Mouse (Mus musculus) heart, postnatal 25 days (tissue): ENCODE data around the gene Pnn. TPM values are rescaled to one million over a fixed set of nuclear protein-coding genes. Genes with fewer than 3 reads are reported as not detected.
"Not testable (repeated sequence)": the region's sequence is repeated elsewhere in the genome, so short reads cannot be mapped to it uniquely, and the experiment has no call there.

Experiments used
- DNase-seq: peaks from one replicate; pipeline ENCODE4 v3.0.0; 2022; ENCODE audit warnings: low spot score
- intact Hi-C: fragments of 180-260 bp; cut with DNase I; formaldehyde crosslinking; loops from one replicate; pipeline ENCODE4 v1.15.1; 2025
- total RNA-seq, 2 experiments: library from RNA; stranded (reverse); gene quantifications; 2 replicates each; pipeline ENCODE4 v1.2.3; 2021

Pnn gene
- total RNA-seq, result 10 to 100 TPM; 20.0 to 25.4 TPM

DNA sequence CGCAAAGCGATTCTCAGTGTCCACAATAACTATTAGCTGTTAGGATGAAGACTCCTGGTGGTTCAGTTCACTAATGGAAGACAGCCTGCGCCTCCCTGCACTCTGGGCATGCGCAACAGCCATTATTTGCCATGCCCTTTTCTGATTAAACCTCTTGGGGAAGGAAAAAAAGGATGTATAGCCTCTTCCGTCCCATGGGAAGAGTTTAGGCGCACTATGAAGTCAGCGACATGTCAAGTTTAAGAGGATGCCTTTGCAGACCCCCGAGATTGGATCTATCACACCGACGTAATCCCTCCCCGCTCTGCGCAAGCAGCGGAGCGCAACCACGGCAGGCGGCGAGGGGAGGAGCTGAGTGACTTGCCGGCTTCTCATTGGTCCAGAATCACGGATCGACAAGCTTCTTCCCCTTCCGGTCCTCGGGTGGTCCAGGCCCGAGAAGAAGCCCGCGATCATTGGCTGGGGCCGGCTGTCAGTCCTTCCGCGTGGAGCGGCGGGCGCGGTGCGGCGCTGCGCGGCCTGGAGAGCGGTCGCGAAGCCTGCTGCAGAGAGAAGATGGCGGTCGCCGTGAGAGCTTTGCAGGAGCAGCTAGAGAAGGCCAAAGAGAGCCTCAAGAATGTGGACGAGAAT lies at the start of gene Pnn:
TSS of gene Pnn (plus strand) at position 437 of the 630 bp plus-strand sequence.
- intact Hi-C loops, result loop anchor here (2.0 to 5.0 kb wide), 2 partner anchors 62 to 151 kb away; partner anchors contain the start of gene Fbxo33
- DNase-seq, result peak; percentile 97

- intact Hi-C loops, result no loop called here
Measured at GRCm38 (mm10) chr12:59017970-59018369, 48.7 kb upstream of the Pnn start.

GRCm38 (mm10) chr12:59019891-59020290 lies 46.8 kb upstream of the Pnn start:
- intact Hi-C loops, result no loop called here
- DNase-seq, result no peak

More at GRCm38 (mm10) chr12:59017970-59018369, 48.7 kb upstream of the Pnn start:
- DNase-seq, result no peak

DNA sequence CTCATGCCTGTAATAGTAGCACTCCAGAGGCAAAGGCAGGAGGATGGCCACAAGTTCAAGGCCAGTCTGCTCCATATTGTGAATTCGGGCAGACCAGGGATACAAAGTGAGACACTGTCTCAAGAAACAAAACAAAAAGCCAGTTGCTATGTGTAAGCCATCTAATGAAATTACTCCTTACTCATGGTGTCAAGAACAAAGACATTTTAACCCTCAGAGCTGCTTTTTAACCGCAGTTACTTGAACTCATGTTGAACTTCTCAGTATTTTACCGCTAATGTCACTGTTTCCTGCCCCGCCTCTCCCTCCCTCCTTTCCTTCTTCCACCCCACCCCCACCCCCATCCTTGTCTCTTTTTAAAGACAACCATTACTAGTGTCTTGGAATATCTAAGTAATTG lies 45.4 kb upstream of the Pnn start:
- intact Hi-C loops, result no loop called here

DNA sequence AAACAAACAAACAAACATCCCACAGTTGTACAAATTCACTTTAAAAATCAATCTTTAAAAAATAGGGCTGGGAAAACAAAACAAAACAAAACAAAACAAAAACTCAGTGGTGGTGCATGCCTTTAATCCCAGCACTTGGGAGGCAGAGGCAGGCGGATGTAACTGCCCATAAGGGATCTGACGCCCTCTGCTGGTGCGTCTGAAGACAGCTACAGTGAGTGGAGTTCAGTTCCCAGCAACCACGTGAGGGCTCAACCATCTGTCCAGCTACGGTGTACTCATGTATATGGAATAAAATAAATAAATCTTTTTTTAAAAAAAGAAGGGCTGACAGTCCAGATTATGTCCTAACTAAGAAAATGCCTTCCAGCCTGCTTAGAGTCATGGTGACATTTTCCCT lies 34.6 kb upstream of the Pnn start:
- no peak for DNase-seq
- intact Hi-C loops, result no loop called here

More for the DNA sequence above, 45.4 kb upstream of the Pnn start:
- no peak for DNase-seq

- intact Hi-C loops, result no loop called here
- DNase-seq, result no peak
Measured at GRCm38 (mm10) chr12:59039162-59039970, 27.3 kb upstream of the Pnn start.

- intact Hi-C loops, result no loop called here
- peak; percentile 2 for DNase-seq
Measured at GRCm38 (mm10) chr12:59039971-59040844, 26.5 kb upstream of the Pnn start.

DNA sequence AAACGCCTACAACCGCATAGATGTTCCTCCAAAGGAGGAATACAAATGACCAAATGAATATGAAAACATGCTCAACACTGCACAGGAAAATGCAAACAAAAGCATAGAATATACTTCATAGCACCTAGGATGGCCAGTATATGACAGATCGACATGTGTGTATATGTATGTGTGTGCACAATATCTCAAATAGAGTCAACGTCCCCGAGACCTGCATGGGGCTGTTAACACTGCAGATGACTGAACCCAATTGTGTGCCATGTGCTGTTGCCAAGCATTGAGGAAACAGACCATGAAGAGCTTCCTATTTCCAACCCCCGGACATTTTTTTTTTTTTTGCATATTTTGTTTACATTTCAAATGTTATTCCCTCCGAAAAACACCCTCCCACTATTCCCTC lies 25.8 kb upstream of the Pnn start:
- intact Hi-C loops, result no loop called here
- no peak for DNase-seq

DNA sequence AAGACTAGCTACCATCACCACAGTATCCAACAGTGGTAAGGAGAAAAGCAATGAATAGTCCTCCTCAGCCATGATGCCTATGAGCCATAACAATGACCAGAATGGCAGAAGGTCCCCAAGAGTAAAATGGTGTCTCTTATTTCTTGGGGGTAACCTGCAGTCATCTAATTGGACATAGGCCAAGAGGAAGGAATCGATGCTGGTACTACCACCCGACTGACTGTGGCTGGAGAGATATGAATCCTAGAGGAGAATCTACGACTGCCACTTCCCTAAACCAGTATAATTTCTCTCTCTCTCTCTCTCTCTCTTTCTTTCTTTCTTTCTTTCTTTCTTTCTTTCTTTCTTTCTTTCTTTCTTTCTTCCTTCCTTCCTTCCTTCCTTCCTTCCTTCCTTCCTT lies 14.2 kb upstream of the Pnn start:
- intact Hi-C loops, result no loop called here
- no peak for DNase-seq

GRCm38 (mm10) chr12:59053166-59053565 lies 13.5 kb upstream of the Pnn start:
- intact Hi-C loops, result no loop called here
- no peak for DNase-seq

DNA sequence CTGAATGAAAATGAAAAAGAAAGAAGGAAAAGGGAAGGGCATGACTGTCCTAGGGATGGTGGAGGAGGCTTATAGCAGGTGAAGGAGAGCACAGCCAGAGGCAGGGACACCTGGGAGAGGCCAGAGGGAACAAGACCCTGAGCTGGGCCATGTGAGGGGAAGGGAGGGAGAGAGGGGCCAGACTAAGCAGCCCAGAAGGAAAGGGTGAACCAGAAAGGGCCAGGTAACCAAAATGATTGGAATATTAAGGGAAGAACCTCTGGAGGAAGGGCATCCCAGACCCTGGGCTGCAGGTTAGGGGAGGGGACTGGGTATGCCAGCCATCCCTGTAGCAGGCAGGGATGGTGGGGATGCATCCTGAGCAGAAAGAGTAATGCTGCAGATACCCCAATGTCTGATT lies 12.7 kb upstream of the Pnn start:
- no peak for DNase-seq
- intact Hi-C loops, result no loop called here

- intact Hi-C loops, result no loop called here
- no peak for DNase-seq
Measured at GRCm38 (mm10) chr12:59055196-59055850, 11.4 kb upstream of the Pnn start.

- intact Hi-C loops, result loop anchor here (2.0 kb wide), 1 partner anchor 41 kb away; no protein-coding TSS in a partner anchor
- DNase-seq, result no peak
Measured at GRCm38 (mm10) chr12:59056222-59056621, 10.5 kb upstream of the Pnn start.

- DNase-seq, intact Hi-C loops: not testable (repeated sequence)
Measured at GRCm38 (mm10) chr12:59058242-59058641, 8.4 kb upstream of the Pnn start.

- no peak for DNase-seq
- intact Hi-C loops, result loop anchor here (2.0 kb wide), 1 partner anchor 70 kb away; no protein-coding TSS in a partner anchor
Measured at GRCm38 (mm10) chr12:59060322-59060721, 6.4 kb upstream of the Pnn start.

DNA sequence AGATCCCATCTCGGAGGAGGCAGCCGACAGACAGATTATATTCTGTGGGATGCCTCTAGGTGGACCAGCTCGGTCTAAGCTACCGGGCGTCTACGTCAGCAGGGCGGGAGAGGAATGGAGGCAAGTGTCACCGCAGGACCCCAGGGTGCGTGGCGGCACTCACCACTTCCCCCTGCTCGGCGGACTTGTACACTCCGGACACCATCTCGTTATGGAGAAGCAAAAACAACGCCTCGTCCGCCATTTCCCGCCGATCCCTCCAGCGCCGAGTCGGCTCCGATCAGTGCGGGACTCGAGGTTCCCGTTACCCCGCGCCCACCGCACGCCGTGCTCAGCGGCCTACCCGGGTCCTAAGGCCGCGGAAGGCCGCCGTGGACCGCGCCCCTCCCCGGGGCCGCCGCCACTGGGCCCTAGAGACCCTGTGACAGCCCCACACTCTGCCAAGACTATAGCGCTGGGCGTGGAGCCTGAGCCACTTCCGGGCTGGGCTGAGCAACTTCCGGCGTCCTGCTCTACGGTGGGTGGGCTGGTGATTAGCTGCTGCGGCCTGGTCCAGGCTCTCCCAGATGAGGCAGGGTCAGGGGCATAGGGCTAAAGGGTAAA lies 5.6 kb upstream of the Pnn start, which contains the start of gene Trappc6b:
TSS of gene Trappc6b (minus strand) at position 480 of the 603 bp plus-strand sequence.
- intact Hi-C loops, result loop anchor here (2.0 kb wide), 1 partner anchor 70 kb away; no protein-coding TSS in a partner anchor
- DNase-seq, result peak; percentile 75

GRCm38 (mm10) chr12:59064837-59065236 lies 1.8 kb upstream of the Pnn start:
- DNase-seq, result no peak
- intact Hi-C loops, result loop anchor here (5.0 kb wide), 1 partner anchor 152 kb away; the partner anchor contains the start of gene Fbxo33

DNA sequence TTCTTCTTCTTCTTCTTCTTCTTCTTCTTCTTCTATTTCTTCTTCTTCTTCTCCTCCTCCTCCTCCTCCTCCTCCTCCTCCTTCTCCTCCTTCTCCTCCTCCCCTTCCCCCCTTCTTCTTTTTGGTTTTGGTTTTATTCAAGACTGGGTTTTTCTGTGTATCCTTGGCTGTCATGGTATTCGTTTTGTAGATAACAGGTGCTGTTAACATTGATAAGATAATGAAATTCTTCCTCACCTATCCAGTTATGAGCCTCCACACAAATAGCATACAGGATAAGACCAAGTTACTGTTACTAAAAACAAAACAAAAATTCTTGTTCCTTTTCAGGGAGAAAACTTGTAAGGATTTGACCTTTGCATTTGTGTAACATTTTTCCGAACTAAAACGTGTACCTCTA lies 908 bp upstream of the Pnn start:
- no peak for DNase-seq
- intact Hi-C loops, result loop anchor here (2.0 to 5.0 kb wide), 2 partner anchors 63 to 152 kb away; partner anchors contain the start of gene Fbxo33

GRCm38 (mm10) chr12:59067095-59067494 lies 411 bp downstream of the Pnn start:
- no peak for DNase-seq
- intact Hi-C loops, result loop anchor here (2.0 to 5.0 kb wide), 2 partner anchors 62 to 150 kb away; partner anchors contain the start of gene Fbxo33
